Mouse (Mus musculus) granulocyte monocyte progenitor cell, adult 5-6 weeks (primary cell): Measurements from ENCODE around the gene Ednrb. TPM values are rescaled to one million over a fixed set of nuclear protein-coding genes. Genes with fewer than 3 reads are reported as not detected.
"Not testable (repeated sequence)": the region's sequence is repeated elsewhere in the genome, so short reads cannot be mapped to it uniquely, and the experiment has no call there.

Source experiments
- ATAC-seq: replicated peaks from 2 replicates; pipeline ENCODE4 v1.8.0; 2016; ENCODE audit warnings: mild to moderate bottlenecking, moderate TSS enrichment, inconsistent platforms; ENCODE audit not compliant: poor library complexity, severe bottlenecking
- total RNA-seq, 2 experiments: library from RNA; stranded (forward) in 1 of 2; stranded (reverse) in 1 of 2; fragments of 200-712, 200-1000 nt in 1 of 2; fragments of >200 nt in 1 of 2; fragmentation: Nextera tagmentation in 1 of 2; gene quantifications; 2 replicates each; pipeline ENCODE4 v1.2.3; 2014 to 2017

Ednrb gene
- total RNA-seq, 2 experiments from 2014 or later, result 0.60 to 0.93 TPM

DNA sequence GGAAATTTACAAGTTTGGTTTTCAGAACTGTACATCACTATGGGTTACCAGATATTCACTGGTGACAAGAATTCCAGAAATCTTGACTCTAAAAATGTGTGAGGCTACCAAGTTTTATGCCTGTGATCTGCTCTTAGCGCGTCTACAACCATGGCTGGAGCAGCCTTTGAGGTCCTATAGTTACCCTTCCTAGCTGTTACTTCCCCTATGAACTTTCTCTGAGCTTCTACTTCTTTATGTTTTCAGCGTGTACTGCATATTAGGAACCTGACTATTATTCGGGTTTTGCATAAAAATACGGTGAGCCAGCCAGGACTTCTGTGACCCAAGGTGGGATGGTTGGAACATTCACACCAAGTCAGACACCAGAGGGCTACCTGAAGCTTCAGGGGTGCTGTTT, 18.3 kb downstream of the Ednrb start:
- ATAC-seq, result peak; percentile 63

DNA sequence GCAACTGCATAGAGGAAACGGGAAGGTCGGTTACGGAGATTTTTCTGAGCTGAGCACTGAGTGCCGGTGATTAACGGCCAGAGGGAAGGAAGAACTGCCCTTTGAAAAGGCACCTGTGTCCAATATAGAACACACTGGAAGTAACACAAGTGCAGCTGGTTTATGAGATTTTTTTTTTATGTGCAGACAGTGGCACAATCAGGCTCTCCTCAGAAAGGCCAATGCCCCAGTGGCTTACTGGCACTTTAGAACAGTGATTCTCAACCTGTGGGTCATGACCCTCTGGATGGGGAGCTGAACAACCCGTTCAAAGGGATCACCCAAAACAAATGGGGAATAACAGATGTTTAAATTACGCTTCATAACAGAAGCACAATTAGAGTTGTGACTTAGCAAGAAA, 20.7 kb downstream of the Ednrb start:
- no peak for ATAC-seq

DNA sequence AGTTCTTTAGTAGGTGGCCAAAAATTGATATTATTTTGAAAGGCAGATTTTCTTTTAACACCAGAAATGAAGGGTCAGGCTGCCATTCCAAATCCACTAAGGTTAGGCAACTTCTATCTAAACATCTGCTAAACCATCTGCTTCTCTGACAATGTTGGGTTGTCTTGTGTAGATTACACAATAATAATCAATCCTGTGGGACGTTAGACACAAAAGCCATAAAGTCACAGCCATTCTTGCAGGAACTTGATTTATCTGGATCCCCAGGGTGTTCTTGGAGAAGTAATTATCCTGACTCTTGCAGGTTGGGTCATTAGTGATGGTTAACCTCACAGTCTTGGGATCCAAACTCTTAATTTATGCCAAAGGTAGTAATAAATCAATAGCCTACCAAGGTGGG, 21.6 kb downstream of the Ednrb start:
- no peak for ATAC-seq

DNA sequence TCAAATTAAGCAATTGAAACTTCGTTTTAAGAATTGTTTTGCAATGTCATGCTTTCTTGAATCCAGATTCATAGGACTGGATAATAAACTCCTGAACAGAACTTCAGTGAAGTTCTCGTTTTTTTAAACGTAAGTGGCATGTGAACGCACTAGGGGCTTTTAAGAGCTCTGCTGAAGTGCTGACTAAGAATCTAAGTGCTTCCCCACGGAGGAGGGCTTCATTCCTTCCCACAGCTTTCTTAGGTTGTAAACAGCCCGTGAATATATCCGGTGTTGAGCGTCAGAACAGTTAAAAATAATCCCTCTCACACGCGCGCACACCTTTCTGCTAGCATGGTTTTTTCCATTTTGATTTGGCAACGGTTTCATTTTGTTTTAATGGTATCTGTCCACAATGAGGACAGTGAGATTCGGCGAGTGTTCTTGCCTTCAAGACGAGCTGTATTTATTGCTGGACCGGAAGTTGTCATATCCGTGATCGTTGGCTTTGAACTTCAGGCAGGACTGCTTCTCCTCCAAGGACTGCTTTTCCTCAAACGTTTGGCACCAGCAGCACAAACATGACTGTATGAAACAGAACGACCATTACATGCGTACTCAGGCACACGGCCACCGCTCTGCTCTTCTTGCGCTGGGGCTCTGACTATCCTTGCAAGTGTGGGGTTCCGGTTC, 27.4 kb downstream of the Ednrb start:
- ATAC-seq, result peak; percentile 53

DNA sequence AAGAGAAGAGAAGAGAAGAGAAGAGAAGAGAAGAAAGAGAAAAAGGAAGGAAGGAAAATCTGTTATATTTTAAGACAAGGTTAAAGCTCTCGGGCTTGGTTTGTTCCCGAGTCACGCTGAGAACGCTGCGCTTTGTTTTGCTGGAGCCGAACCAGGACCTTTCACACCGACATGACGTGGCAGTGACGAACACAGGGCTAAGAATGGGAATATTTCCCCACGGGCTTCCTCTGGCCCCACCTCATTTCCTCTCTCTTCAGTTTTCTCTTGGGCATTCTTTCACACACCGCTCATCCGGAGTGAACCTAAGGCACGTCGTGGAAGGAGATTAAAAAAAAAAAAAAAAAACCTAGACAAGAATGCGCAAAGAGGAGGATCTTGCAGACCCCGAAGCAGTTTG, 28.7 kb downstream of the Ednrb start:
- peak; percentile 61 for ATAC-seq

DNA sequence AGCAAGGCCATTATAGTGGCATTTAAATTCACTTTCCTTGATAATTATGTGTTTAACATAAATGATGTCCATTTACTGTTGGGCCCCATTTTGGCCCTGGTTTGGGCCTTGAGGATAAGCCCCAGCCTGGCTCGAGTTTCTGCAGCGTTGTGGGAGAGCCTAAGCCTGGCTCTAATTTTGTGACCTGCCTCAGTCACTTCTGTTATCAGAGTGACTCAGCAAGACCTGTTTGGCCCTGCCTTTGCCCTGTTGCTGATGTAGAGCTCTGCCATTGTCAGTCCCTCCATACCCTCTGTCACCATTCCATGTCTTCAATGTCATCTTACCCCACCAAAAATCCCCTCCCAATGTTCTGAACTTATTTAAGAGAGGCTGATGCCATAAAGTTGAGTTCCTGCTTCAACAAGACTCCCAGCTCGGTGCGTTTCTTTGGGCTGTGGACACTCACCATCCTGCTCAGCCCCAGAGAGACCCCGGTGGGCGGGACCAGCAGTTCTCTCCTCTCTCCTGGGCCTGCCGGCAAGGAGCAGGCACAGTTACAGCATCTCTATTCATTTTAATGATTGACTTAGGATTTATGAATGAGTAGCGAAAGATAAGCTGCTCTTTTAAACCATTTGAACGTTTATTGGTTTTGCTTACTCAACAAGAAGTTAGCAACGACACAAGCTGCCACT, 30.0 kb downstream of the Ednrb start:
- ATAC-seq, result no peak

DNA sequence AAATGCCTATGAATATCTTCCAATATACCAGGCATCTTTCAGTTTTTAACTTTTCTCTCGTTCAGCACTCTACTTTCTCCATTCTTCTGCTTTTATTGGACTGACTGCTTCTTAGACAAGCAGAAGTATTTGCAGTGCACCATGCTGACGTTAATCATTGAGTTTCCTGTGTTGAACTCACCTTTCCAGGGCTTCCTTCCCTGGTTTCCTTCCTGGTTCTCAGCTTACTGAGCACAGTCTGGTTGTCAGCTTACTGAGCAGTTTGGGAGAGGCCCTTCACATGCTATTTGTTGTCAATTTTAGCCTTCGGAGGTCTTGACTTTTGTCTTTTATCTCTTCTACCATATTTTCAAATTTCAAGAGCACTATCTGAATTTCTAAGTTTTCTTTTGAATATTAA, 31.0 kb downstream of the Ednrb start:
- no peak for ATAC-seq

DNA sequence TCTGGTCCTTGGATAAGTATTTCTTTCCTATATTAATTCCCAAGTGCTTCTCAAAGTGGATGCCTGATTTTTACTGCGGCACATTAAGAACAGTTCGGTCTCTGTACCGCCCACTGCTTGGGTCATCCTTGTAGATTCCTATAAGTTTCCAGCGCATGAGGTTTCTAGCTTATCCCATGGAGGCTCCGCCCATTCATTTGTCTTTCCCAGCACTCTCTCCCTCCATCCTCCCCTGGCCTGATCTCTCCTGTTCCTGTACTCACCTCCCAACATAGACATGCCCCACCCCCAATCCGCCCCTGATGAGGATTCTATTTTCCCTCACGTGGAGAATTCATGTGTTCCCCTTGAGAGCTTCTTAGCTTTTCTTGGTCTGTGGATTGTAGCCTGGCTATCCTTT, 32.9 kb downstream of the Ednrb start:
- no peak for ATAC-seq

DNA sequence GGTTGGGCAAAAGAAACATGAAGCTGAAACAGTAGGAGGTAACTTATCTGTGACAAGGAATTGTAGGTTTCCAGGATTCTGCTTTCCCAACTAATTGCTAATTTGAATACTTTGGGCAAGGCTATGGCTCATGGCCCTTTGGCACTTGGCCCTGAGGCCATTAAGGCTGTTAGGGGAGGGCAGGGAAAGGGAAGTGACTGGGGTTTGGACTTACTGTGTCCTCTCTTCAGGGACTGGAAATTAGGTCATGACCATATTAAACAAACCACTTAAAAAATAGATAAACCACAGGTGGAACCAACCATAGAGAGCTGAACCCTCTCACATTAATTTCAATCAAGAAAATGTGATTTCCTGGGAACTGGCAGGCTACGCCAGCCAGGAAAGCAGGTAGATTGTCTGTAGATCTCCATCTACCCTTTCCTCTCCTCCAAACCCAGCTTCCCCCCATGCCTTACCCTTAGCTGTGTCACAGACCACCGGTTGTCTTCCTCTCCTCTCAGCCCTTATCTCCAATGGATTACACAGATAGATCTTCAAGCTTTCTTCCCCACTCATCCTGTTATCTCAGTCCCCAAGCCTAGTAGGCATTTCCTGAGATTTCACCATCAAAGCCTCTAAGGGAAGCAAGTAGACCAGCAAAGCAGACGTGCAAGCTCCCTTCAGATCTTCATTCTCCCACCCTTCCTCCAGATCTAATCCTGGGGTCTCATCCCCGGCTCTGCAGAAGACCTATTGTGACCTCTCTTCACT, 40.1 kb downstream of the Ednrb start:
- ATAC-seq, result peak; percentile 72

DNA sequence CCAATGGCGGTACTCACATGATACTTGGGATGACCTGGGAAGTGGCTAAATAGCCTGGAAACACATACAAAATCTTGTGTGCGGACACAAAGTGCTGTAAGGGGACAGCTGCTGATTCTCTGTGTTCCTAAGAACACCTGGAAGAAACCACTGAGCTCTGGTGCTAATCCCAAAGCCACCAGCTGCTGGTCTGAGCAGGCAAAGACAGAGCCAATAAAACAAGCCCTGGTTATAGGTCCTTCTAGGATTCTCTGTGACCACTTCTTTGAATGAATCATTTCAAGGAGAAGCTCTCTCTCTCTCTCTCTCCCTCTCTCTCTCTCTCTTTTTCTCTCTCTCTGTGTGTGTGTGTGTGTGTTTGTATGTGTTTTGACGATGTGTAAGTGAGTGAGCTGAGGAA, 47.1 kb downstream of the Ednrb start:
- no peak for ATAC-seq

DNA sequence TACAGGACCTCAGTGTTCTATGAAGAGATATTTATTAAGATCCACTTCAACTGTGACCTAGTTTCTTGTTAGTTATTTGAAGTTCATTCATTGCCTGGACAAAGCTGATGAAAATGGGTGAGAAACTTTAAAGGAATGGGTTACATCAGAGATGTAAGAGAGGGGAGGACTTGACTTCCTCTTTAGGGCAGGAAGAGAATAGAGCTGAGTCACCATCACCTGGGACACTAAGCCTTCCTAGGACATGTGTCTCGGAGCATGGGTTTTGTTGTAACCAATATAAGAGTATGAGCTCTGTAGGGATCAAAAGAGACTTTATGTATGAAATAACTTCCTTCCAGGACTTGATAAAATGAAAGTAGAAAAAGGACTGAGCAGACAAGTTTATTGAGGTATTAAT, 48.6 kb downstream of the Ednrb start:
- peak; percentile 78 for ATAC-seq

DNA sequence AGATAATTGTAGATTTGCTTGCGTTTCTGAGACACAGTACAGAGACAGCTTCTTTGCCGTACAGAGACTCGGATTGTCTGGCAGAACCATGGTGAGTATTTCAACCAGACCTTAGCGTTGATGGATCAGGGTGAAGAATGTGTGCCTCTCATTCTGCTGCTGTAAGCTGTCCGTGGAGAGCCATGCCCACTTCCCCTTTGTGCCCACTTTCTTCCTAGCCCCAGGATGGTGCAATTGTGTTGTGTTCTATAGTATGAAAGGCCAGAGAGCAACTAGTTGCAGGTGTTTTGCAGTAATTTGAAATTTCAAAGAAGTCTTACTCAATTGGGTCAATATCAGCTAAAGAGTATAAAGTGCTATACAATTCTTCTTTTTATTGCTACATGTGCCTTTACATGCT, 50.8 kb downstream of the Ednrb start:
- peak; percentile 94 for ATAC-seq

DNA sequence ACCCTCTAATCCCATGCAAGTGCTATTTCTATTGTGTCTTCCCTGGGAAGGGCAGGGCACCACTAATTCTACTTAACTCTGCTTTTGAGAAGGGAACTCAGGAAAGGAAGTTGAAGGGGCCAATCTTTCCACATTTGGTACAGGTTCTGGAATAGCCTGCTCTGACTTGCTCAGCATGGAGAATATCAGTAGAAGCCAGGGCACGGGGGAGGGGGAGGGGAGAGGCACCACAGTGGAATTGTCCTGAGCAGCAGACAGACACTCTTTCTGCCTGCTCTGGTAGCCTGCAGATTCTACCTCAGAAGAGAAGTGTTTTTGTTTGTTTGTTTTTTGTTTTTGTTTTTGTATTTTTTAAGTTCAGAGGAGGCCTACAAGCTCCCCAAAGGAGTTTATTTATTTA, 51.5 kb downstream of the Ednrb start:
- ATAC-seq, result no peak

DNA sequence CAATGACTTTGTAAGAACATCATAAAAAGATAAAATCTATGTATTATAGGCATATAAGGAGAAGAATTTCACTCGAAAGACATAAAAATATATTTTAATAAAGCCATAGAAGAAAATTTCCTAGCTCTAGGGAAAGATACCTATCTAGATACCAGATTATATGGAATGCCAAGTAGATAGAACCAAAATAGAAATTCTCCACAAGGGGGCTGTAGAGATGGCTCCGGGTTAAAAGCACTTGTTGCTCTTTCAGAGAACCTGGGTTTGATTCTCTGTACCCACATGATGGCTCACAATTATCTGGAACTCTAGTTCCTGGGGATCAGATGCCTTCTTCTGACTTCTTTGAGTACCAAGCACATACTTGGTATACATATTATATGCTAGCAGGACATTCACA, 56.7 kb downstream of the Ednrb start:
- no peak for ATAC-seq

DNA sequence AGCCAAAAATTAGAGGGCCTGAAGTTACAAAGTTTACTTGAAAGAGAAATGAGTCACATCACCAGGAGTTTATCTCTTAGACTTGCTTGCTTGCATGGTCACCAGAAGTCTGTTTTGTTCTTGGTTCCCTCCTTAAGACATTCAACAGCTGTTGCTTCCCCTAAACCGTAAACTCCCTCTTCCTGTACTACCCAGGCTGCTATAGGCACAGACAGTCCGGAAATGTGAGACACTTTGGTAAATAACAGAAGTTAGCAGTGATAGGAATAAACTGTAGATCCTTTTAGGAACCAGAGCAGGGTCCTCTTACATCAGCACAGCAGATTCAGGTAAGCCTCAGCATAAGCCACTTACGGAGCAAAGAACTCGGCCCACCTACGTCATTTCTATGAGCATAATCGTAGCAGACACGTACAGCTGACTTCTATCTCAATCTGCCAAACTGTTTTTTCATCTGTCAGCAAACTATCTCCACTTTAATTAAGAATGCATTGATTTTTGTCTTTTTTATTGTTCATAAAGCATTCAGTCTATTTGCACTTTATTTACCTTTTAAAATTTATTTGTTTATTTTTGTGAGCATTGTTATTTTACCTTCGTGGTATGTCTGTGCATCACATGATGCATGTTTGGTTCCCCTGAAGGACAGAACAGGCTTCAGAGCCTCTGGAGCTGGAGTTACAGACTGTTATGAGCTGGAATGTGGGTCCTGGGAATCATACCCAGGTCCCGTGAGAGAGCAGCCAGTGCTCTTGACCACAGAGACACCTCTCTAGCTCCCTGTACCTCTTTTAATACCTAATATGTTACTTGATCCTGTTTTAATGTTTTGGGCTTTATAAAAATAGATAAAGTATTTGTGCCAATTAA, 58.9 kb downstream of the Ednrb start:
- peak; percentile 99 for ATAC-seq

DNA sequence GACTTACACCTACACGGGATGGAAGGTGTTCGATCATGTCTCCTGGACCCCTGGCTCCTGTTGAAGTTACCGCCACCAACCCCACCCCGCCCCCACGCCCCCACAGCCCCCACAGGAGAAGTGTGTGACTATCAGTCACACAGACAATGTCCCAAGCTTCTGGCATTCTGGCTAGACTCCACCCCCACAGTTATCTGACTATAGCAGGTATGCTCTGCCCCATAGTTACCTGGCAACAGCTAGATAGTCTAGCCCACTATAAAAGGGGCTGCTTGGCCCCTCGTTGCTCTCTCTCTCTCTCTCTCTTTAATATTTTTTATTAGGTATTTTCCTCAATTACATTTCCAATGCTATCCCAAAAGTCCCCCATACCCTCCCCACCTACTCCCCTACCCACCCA, 63.9 kb downstream of the Ednrb start:
- not testable (repeated sequence) for ATAC-seq

DNA sequence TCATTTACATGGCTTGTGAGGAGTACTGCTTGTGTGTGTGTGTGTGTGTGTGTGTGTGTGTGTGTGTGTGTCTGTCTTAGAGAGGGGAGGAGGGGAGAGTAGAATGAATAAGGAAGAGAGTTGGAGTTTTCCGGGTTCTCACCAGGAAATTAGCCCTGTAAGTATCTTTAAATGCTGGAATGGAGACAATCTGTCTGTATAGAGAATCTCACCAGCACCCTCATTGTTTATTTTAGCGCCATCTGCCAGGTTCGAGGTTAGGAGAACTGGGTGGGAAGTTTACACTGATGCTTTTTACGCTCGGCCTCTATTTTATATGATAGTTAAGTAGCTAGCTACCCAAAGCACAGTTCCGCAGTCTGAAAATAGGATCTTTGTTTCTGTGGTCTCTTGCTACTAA, 64.9 kb downstream of the Ednrb start:
- ATAC-seq, result no peak

DNA sequence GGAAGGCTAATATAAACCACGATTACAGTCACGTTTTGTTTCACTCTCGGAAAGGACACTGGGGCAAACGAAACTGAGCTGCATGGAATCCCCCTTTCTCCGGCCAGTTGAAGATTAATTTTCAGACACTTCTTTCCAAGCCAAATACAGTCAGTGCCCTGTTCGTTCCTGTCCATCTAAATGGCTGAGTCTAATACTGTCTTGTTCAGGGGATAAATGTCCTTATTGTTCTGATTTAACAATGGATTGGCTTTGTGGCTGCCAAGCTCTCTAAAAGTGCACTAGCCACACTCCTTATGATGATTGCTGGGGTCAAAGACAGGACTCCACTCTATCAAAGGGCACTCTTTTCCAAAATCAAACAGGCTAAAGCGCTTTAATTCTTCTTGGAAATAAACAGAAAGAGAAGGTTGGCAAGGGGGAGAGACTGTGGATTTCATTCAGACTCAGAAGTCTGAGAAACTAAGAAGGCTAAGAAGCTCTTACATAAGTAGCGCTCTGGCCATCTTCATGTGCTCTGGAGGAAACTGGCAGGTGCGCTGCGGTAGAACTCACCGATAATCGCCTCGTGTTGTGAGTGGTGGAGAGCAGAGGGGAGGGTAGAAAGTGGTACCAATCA, 65.6 kb downstream of the Ednrb start:
- no peak for ATAC-seq

DNA sequence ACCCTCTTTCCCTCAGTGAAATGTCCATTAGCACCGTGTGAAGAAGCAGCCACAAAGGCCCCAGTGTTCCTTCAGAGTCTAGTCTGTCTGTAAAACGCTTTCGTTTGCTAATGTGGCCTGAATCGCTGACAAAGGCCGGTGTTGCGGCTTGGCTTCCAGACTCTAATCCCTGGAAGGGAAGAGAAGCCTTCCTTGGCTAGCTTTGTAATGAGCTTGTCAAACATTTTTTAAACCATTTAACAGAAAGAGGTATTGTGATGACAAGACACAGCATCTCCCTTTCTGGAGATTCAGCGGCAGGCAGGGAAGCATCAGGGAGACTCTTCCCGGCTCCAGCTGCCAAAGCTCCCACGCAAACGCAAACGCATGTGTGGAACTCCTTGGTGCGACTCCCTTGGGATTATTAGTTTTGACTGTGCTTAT, 66.2 kb downstream of the Ednrb start:
- ATAC-seq, result no peak

DNA sequence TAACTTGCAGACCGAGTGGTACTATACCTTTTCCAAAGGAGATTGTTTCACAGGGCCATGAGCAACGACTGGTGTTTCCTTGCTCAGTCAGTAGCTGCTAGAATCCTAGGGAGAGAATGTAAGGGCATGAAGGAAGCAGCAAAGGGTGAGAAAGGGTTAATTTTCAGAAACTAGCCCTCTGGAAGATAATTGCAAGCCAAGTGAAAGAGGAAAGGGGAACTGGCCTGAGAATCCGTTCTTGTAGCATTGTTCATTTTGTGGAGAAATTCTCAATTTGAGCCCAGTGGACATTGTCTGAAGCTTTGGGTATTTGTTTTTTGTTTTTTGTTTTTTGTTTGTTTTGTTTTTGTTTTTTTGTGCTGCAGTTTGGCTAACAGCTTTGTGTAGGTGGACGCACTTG, 66.8 kb downstream of the Ednrb start:
- peak; percentile 90 for ATAC-seq
